Mouse (Mus musculus) intestine, postnatal 0 days (tissue): ENCODE measurements at regions not wholly inside any gene's neighbourhood (a gene's known extent, or its start where the extent isn't known, plus 50 kb on each side); places are given as distances from the start of the nearest gene placed in this dataset.

Experiments used
- ATAC-seq: fragments of 200-750 bp; cut with Nextera tagmentation; 2 replicates; pipeline ENCODE4 v1.8.0; 2017; ENCODE audit warnings: mild to moderate bottlenecking, moderate TSS enrichment, moderate library complexity
- H3K27ac ChIP-seq: fragments of 300-500 bp; sonication (generic); 2 replicates; pipeline ENCODE4 v1.5.1; 2014; ENCODE audit warnings: mild to moderate bottlenecking, low read depth, low read length, moderate library complexity
- H3K27me3 ChIP-seq: fragments of 300-500 bp; sonication (generic); replicated peaks from 2 replicates; pipeline ENCODE4 v1.6.1; 2014; ENCODE audit warnings: low read length, mixed read lengths; ENCODE audit not compliant: control insufficient read depth, insufficient read depth
- H3K36me3 ChIP-seq: fragments of 300-500 bp; sonication (generic); 2 replicates; pipeline ENCODE4 v1.6.1; 2014; ENCODE audit warnings: mild to moderate bottlenecking, moderate library complexity; ENCODE audit not compliant: control insufficient read depth, insufficient read depth
- H3K4me1 ChIP-seq: fragments of 300-500 bp; sonication (generic); replicated peaks from 2 replicates; pipeline ENCODE4 v1.6.1; 2014; ENCODE audit warnings: antibody characterized with exemption, low read length, mixed read lengths; ENCODE audit not compliant: control insufficient read depth, insufficient read depth
- H3K4me2 ChIP-seq: fragments of 300-500 bp; sonication (generic); replicated peaks from 2 replicates; pipeline ENCODE4 v1.6.1; 2014; ENCODE audit warnings: low read depth, mild to moderate bottlenecking, moderate library complexity
- H3K4me3 ChIP-seq: fragments of 300-500 bp; sonication (generic); 2 replicates; pipeline ENCODE4 v1.5.1; 2014; ENCODE audit warnings: low read depth, low read length
- H3K9ac ChIP-seq: fragments of 300-500 bp; sonication (generic); 2 replicates; pipeline ENCODE4 v1.6.1; 2014; ENCODE audit warnings: mild to moderate bottlenecking, low read depth, low read length
- H3K9me3 ChIP-seq: fragments of 300-500 bp; sonication (generic); 2 replicates; pipeline ENCODE4 v1.6.1; 2016; ENCODE audit warnings: mixed run types; ENCODE audit not compliant: control insufficient read depth
- CTCF ChIP-seq: sonication (generic); IDR thresholded peaks from 2 replicates; pipeline ENCODE4 v1.5.1; 2016; ENCODE audit warnings: low read depth, mild to moderate bottlenecking, control low read depth, antibody characterized with exemption, moderate library complexity
- WGBS: fragments of 180-500 bp; shearing (Covaris S2); extraction: QIAGEN DNeasy Blood & Tissue Kit; methylation state at CpG from one replicate; pipeline ENCODE4 v1.1.7; 2014; 5-methylcytosine and 5-hydroxymethylcytosine counted together

- Histone ChIP-seq H3K36me3 (no peaks in the 10 kb centered on the region), H3K27ac (no peak overlapping the region), H3K9me3 (no peaks in the 10 kb centered on the region), H3K9ac (no peak overlapping the region), H3K27me3 (no peaks in the 10 kb centered on the region), H3K4me2 (no peak overlapping the region), H3K4me3 (no peak overlapping the region), H3K4me1 (no peaks in the 10 kb centered on the region)
- TF ChIP-seq CTCF: no peak
- 73% methylated on average over 4 of the region's 4 CpGs for WGBS
- no peak for ATAC-seq
These were observed 83.4 kb upstream of the Mef2a start for GRCm38 (mm10) chr7:67456015-67456414.

GRCm38 (mm10) chr7:67454458-67454857 lies 81.8 kb upstream of the Mef2a start:
- no peaks in the 10 kb centered on the region for H3K9me3 ChIP-seq
- H3K4me2 ChIP-seq: no peak overlapping the region
- 66% methylated on average over 4 of the region's 4 CpGs for WGBS
- no peak for TF ChIP-seq CTCF
- H3K27me3 ChIP-seq: no peaks in the 10 kb centered on the region
- H3K4me1 ChIP-seq: no peaks in the 10 kb centered on the region
- H3K27ac ChIP-seq: no peak overlapping the region
- H3K36me3 ChIP-seq: no peaks in the 10 kb centered on the region
- ATAC-seq: no peak
- H3K4me3 ChIP-seq: no peak overlapping the region
- no peak overlapping the region for H3K9ac ChIP-seq

GRCm38 (mm10) chr7:67451157-67451793 lies 78.6 kb upstream of the Mef2a start:
- Histone ChIP-seq H3K9me3 (no peaks in the 10 kb centered on the region), H3K4me3 (no peak overlapping the region), H3K4me1 (no peaks in the 10 kb centered on the region), H3K9ac (no peak overlapping the region), H3K4me2 (no peak overlapping the region), H3K27ac (no peak overlapping the region), H3K36me3 (no peaks in the 10 kb centered on the region), H3K27me3 (no peaks in the 10 kb centered on the region)
- no peak for ATAC-seq
- WGBS: 78% methylated on average over 6 of the region's 6 CpGs
- TF ChIP-seq CTCF: no peak

GRCm38 (mm10) chr7:67446606-67447005 lies 73.9 kb upstream of the Mef2a start:
- no peak for ATAC-seq
- H3K27ac ChIP-seq: no peak overlapping the region
- no peak for TF ChIP-seq CTCF
- H3K9me3 ChIP-seq: no peaks in the 10 kb centered on the region
- H3K27me3 ChIP-seq: no peaks in the 10 kb centered on the region
- 0 out of 2 replicates have a peak, but pooled peaks cover 3% of the 10 kb centered on the region for H3K4me1 ChIP-seq
- H3K4me3 ChIP-seq: no peak overlapping the region
- H3K36me3 ChIP-seq: no peaks in the 10 kb centered on the region
- H3K4me2 ChIP-seq: no peak overlapping the region
- H3K9ac ChIP-seq: no peak overlapping the region
- 63% methylated on average over 9 of the region's 9 CpGs for WGBS

GRCm38 (mm10) chr7:67445203-67446041 lies 72.8 kb upstream of the Mef2a start:
- H3K9ac ChIP-seq: no peak overlapping the region
- WGBS: 52% methylated on average over 12 of the region's 12 CpGs
- 0 out of 2 replicates have a peak, but pooled peaks cover 3% of the 10 kb centered on the region for H3K4me1 ChIP-seq
- no peaks in the 10 kb centered on the region for H3K36me3 ChIP-seq
- H3K4me2 ChIP-seq: no peak overlapping the region
- TF ChIP-seq CTCF: no peak
- no peaks in the 10 kb centered on the region for H3K27me3 ChIP-seq
- no peak overlapping the region for H3K4me3 ChIP-seq
- H3K27ac ChIP-seq: no peak overlapping the region
- no peak for ATAC-seq
- no peaks in the 10 kb centered on the region for H3K9me3 ChIP-seq

- 73% methylated on average over 3 of the region's 3 CpGs for WGBS
These were observed 71.9 kb upstream of the Mef2a start for GRCm38 (mm10) chr7:67444523-67444942.

More at GRCm38 (mm10) chr7:67444523-67444942, 71.9 kb upstream of the Mef2a start:
- H3K27ac ChIP-seq: no peak overlapping the region
- no peaks in the 10 kb centered on the region for H3K27me3 ChIP-seq
- 0 out of 2 replicates have a peak, but pooled peaks cover 3% of the 10 kb centered on the region for H3K4me1 ChIP-seq
- no peaks in the 10 kb centered on the region for H3K9me3 ChIP-seq
- TF ChIP-seq CTCF: no peak
- no peak overlapping the region for H3K4me3 ChIP-seq
- no peak overlapping the region for H3K9ac ChIP-seq
- ATAC-seq: no peak
- no peak overlapping the region for H3K4me2 ChIP-seq
- H3K36me3 ChIP-seq: no peaks in the 10 kb centered on the region
